19 mouse cellular contexts compared by ENCODE assay signal in genomic region chr3:39017633-39018032, GRCm38 (mm10).
DNase-seq lines count a peak whose midpoint lies in the region; ATAC-seq lines count a peak whose summit lies in the region.
"Had no signal": no experiment of that assay in that cellular context is flagged by ENCODE, and none has a peak within 500 bp of the region (broad histone marks: within the 10 kb centered on the region; RNA-seq: fewer than 3 reads in every experiment).

No protein-coding gene starts in this region.

- DNase-seq in frontal cortex, postnatal 25 days (ENCODE audit: low spot score in 2 of 2), result no peak
- DNase-seq in right cerebral cortex, adult 18-20 months, result peak; percentile 25
- no peak for DNase-seq in right cerebral cortex, postnatal 36 days (ENCODE audit: low spot score in 2 of 2)
- peak; percentile 15 for DNase-seq in adrenal gland, postnatal 25 days
- DNase-seq in telencephalon, adult 2 months (ENCODE audit: low read depth, low spot score), result peak; percentile 40
- DNase-seq: cerebellum, adult 11-12 months; cerebellum, postnatal 25 days; gastrocnemius, postnatal 25 days; kidney, adult 11 months; kidney, postnatal 4 days; lung, adult 2 months; lung, postnatal 4 days; midbrain, embryonic 14.5 days; thymus, adult 18-20 months; thymus, postnatal 36 days had no signal

- ATAC-seq in frontal cortex, adult (ENCODE audit: low TSS enrichment), result peak; percentile 88
- no peak for ATAC-seq in erythroblast, adult 5-6 weeks (replicated peaks; ENCODE audit: low FRiP score, poor library complexity, severe bottlenecking)
- ATAC-seq: forebrain, embryonic 16.5 days; liver, embryonic 12.5 days had no signal

Comparison
In these comparisons a context has a peak if more than half of its experiments do, and no peak if none do; other contexts are left out.
1. DNase-seq: peak in right cerebral cortex, adult 18-20 months (single experiment), adrenal gland, postnatal 25 days (single experiment) and telencephalon, adult 2 months (single experiment); none in frontal cortex, postnatal 25 days (0 of 2) and right cerebral cortex, postnatal 36 days (0 of 2).